Mouse (Mus musculus) CH12.LX (cell line): Measurements from ENCODE around the gene Prrx2.

Experiments used
- CHD2 ChIP-seq: IDR thresholded peaks from 2 replicates; pipeline ENCODE4 v1.6.1; 2011; ENCODE audit warnings: low read length, improper control_type of control experiment
- CTCF ChIP-seq, 2 experiments: IDR thresholded peaks in 1 of 2; conservative IDR thresholded peaks in 1 of 2; 2 replicates each; pipeline ENCODE4 v1.5.1; 2011 to 2012; ENCODE audit warnings: low read depth in 2 of 2, low read length in 2 of 2, improper control_type of control experiment in 1 of 2, inconsistent platforms in 1 of 2, mild to moderate bottlenecking in 1 of 2, moderate library complexity in 1 of 2
- EP300 ChIP-seq: IDR thresholded peaks from 2 replicates; pipeline ENCODE4 v1.6.1; 2011; ENCODE audit warnings: low read length, improper control_type of control experiment
- GABPA ChIP-seq: IDR thresholded peaks from 2 replicates; pipeline ENCODE4 v1.6.1; 2012; ENCODE audit warnings: low read depth, low read length, improper control_type of control experiment, inconsistent platforms; ENCODE audit not compliant: insufficient replicate concordance
- MAFK ChIP-seq: IDR thresholded peaks from 2 replicates; pipeline ENCODE4 v1.6.1; 2011; ENCODE audit warnings: low read length, improper control_type of control experiment; ENCODE audit not compliant: insufficient replicate concordance
- POLR2A ChIP-seq: IDR thresholded peaks from 2 replicates; pipeline ENCODE4 v1.6.1; 2011; ENCODE audit warnings: low read depth, mild to moderate bottlenecking, improper control_type of control experiment, low read length
- POLR2AphosphoS2 ChIP-seq: IDR thresholded peaks from 2 replicates; pipeline ENCODE4 v1.6.1; 2011; ENCODE audit warnings: low read depth, low read length, improper control_type of control experiment
- USF1 ChIP-seq: IDR thresholded peaks from 2 replicates; pipeline ENCODE4 v1.6.1; 2014; ENCODE audit warnings: low read depth, mild to moderate bottlenecking, inconsistent platforms, low read length, improper control_type of control experiment

GRCm38 (mm10) chr2:30829315-30829714 is 5.5 kb upstream of the Prrx2 start:
- TF ChIP-seq CTCF (conservative IDR thresholded peaks at IDR 0.05 in 1 of 2, IDR thresholded peaks at IDR 0.05 in 1 of 2; ENCODE audit: low read depth in 2 of 2, low read length in 2 of 2) = peak; percentile 35 to 63; a peak in 3 of 4 replicates
- no peak for TF ChIP-seq POLR2A
- TF ChIP-seq POLR2AphosphoS2 = no peak
- TF ChIP-seq CHD2 = no peak
- TF ChIP-seq USF1 = no peak
- TF ChIP-seq EP300 = no peak
- TF ChIP-seq GABPA = no peak
- TF ChIP-seq MAFK = no peak
